Mouse (Mus musculus): ENCODE data around the gene Lrrc23.
"Not testable (repeated sequence)": the region's sequence is repeated elsewhere in the genome, so short reads cannot be mapped to it uniquely, and the experiment has no call there.

Lrrc23 gene

GRCm38 (mm10) chr6:124807366-124807765 is 27.8 kb upstream of the Lrrc23 start:
- no peak for DNase-seq

- no peak for DNase-seq
These were observed 27.1 kb upstream of the Lrrc23 start for GRCm38 (mm10) chr6:124806446-124807140.

GRCm38 (mm10) chr6:124805341-124806321 is 26.1 kb upstream of the Lrrc23 start:
- peak; percentile 98 for DNase-seq

GRCm38 (mm10) chr6:124804341-124804740 is 24.8 kb upstream of the Lrrc23 start:
- DNase-seq = no peak

GRCm38 (mm10) chr6:124803691-124804090 is 24.2 kb upstream of the Lrrc23 start:
- DNase-seq = not testable (repeated sequence)

- no peak for DNase-seq
These were observed 23.5 kb upstream of the Lrrc23 start for GRCm38 (mm10) chr6:124803061-124803460.

- not testable (repeated sequence) for DNase-seq
These were observed 22.9 kb upstream of the Lrrc23 start for GRCm38 (mm10) chr6:124802400-124802799.

- no peak for DNase-seq
These were observed 16.7 kb upstream of the Lrrc23 start for GRCm38 (mm10) chr6:124796200-124796599.

- DNase-seq = peak; percentile 24
These were observed 16.3 kb upstream of the Lrrc23 start for GRCm38 (mm10) chr6:124795781-124796180.

- no peak for DNase-seq
These were observed 12.4 kb upstream of the Lrrc23 start for GRCm38 (mm10) chr6:124791911-124792310.

- DNase-seq = no peak
These were observed 10.6 kb upstream of the Lrrc23 start for GRCm38 (mm10) chr6:124790121-124790520.

GRCm38 (mm10) chr6:124789519-124789918 is 10.0 kb upstream of the Lrrc23 start:
- DNase-seq = no peak

GRCm38 (mm10) chr6:124787722-124788121 is 8.2 kb upstream of the Lrrc23 start:
- no peak for DNase-seq

GRCm38 (mm10) chr6:124786756-124787420 is 7.4 kb upstream of the Lrrc23 start:
- DNase-seq = no peak

GRCm38 (mm10) chr6:124782436-124782835 is 2.9 kb upstream of the Lrrc23 start:
- DNase-seq = peak; percentile 68

- DNase-seq = no peak
These were observed 1.4 kb upstream of the Lrrc23 start for GRCm38 (mm10) chr6:124780917-124781316.

GRCm38 (mm10) chr6:124779984-124780416 is 473 bp upstream of the Lrrc23 start:
- peak; percentile 60 for DNase-seq

GRCm38 (mm10) chr6:124770511-124770910 is 9.0 kb downstream of the Lrrc23 start:
- no peak for DNase-seq

- no peak for DNase-seq
These were observed 9.5 kb downstream of the Lrrc23 start for GRCm38 (mm10) chr6:124770013-124770412.

GRCm38 (mm10) chr6:124769101-124769765 is 10.3 kb downstream of the Lrrc23 start, which contains the start of gene Eno2:
TSS of gene Eno2 (minus strand) at chr6:124769673.
- DNase-seq = peak; percentile 75

- DNase-seq = no peak
These were observed 10.9 kb downstream of the Lrrc23 start for GRCm38 (mm10) chr6:124768704-124769044.

GRCm38 (mm10) chr6:124767920-124768703 is 11.4 kb downstream of the Lrrc23 start:
- DNase-seq = peak; percentile 45

Data from kidney, postnatal 10 days (tissue).